Mouse (Mus musculus) kidney, adult 2 months (tissue): ENCODE results near the gene Drc3. TPM values are rescaled to one million over a fixed set of nuclear protein-coding genes. Genes with fewer than 3 reads are reported as not detected.

ENCODE experiments used
- DNase-seq: peaks from one replicate; pipeline ENCODE4 v3.0.0; 2021
- H3K27ac ChIP-seq: fragments of 200-500 bp; 2 replicates; pipeline ENCODE4 v1.5.1; 2012; ENCODE audit warnings: low read depth, low read length, control low read depth, inconsistent platforms; ENCODE audit not compliant: insufficient read depth
- H3K27me3 ChIP-seq: fragments of 200-500 bp; replicated peaks from 2 replicates; pipeline ENCODE4 v1.6.1; 2012; ENCODE audit warnings: mild to moderate bottlenecking, moderate library complexity, low read length, inconsistent platforms; ENCODE audit not compliant: control insufficient read depth, insufficient read depth
- H3K36me3 ChIP-seq: fragments of 200-500 bp; 2 replicates; pipeline ENCODE4 v1.6.1; 2012; ENCODE audit warnings: mild to moderate bottlenecking, moderate library complexity, low read length, inconsistent platforms; ENCODE audit not compliant: control insufficient read depth, insufficient read depth
- H3K4me1 ChIP-seq: fragments of 200-500 bp; 2 replicates; pipeline ENCODE4 v1.6.1; 2011; ENCODE audit warnings: low read length; ENCODE audit not compliant: control insufficient read depth, insufficient read depth
- H3K4me3 ChIP-seq: fragments of 200-500 bp; 2 replicates; pipeline ENCODE4 v1.5.1; 2011; ENCODE audit warnings: mild to moderate bottlenecking, low read depth, low read length, control low read depth; ENCODE audit not compliant: insufficient read depth
- CTCF ChIP-seq: fragments of 200-500 bp; conservative IDR thresholded peaks from 2 replicates; pipeline ENCODE4 v1.5.1; 2011; ENCODE audit warnings: low read depth, mild to moderate bottlenecking, control low read depth, low read length, moderate library complexity, mixed read lengths; ENCODE audit not compliant: insufficient read depth, insufficient read length
- POLR2A ChIP-seq: fragments of 200-500 bp; IDR thresholded peaks from one replicate; pipeline ENCODE4 v1.6.1; 2011; ENCODE audit warnings: low read depth, low read length, control low read depth
- WGBS: fragments of 180-500 bp; shearing (Covaris S2); methylation state at CpG from one replicate; pipeline ENCODE4 v1.1.7; 2018; 5-methylcytosine and 5-hydroxymethylcytosine counted together
- polyA plus RNA-seq: library from polyadenylated mRNA; depleted of rRNA; stranded (reverse); fragments of >200 nt; gene quantifications from 2 replicates; pipeline ENCODE4 v1.2.3, GENCODE M21; 2012

The Drc3 gene
- polyA plus RNA-seq, 1 experiment, result 2.6 TPM

- Histone ChIP-seq H3K27ac (no peak overlapping the region), H3K27me3 (no peaks in the 10 kb centered on the region), H3K4me3 (no peak overlapping the region), H3K4me1 (peaks cover 10% of the 10 kb centered on the region), H3K36me3 (no peaks in the 10 kb centered on the region)
- TF ChIP-seq CTCF, result no peak
- no peak for TF ChIP-seq POLR2A
- 76% methylated on average over 2 of the region's 2 CpGs for WGBS
- no peak for DNase-seq
Observed at GRCm38 (mm10) chr11:60335771-60336170, 17.4 kb upstream of the Drc3 start.

- TF ChIP-seq POLR2A, result no peak
- TF ChIP-seq CTCF, result peak; percentile 64
- Histone ChIP-seq H3K27ac (0 out of 2 replicates have a peak overlapping the region, but pooled peaks have one; percentile 7), H3K4me1 (peaks cover 10% of the 10 kb centered on the region), H3K27me3 (no peaks in the 10 kb centered on the region), H3K4me3 (no peak overlapping the region), H3K36me3 (no peaks in the 10 kb centered on the region)
- DNase-seq, result peak; percentile 53
- 88% methylated on average over 4 of the region's 4 CpGs for WGBS
Observed at GRCm38 (mm10) chr11:60338291-60338690, 14.8 kb upstream of the Drc3 start.

- DNase-seq, result peak; percentile 52
- H3K36me3 ChIP-seq, result no peaks in the 10 kb centered on the region
- H3K4me3 ChIP-seq, result no peak overlapping the region
- TF ChIP-seq POLR2A (no peak), CTCF (no peak)
- no peaks in the 10 kb centered on the region for H3K27me3 ChIP-seq
- H3K27ac ChIP-seq, result no peak overlapping the region
- peaks cover under 1% of the 10 kb centered on the region for H3K4me1 ChIP-seq
- 68% methylated on average over 12 of the region's 12 CpGs for WGBS
Observed at GRCm38 (mm10) chr11:60339361-60339760, 13.8 kb upstream of the Drc3 start.

GRCm38 (mm10) chr11:60345868-60346267, 7.3 kb upstream of the Drc3 start:
- Histone ChIP-seq H3K4me1 (peaks cover 19% of the 10 kb centered on the region), H3K27me3 (no peaks in the 10 kb centered on the region), H3K4me3 (no peak overlapping the region), H3K36me3 (no peaks in the 10 kb centered on the region), H3K27ac (no peak overlapping the region)
- no peak for DNase-seq
- 86% methylated on average over 4 of the region's 4 CpGs for WGBS
- TF ChIP-seq POLR2A (no peak), CTCF (no peak)

- TF ChIP-seq CTCF, result no peak
- TF ChIP-seq POLR2A, result no peak
- H3K36me3 ChIP-seq, result no peaks in the 10 kb centered on the region
- no peak overlapping the region for H3K4me3 ChIP-seq
- peaks cover 19% of the 10 kb centered on the region for H3K4me1 ChIP-seq
- no peaks in the 10 kb centered on the region for H3K27me3 ChIP-seq
- 4% methylated on average over 4 of the region's 4 CpGs for WGBS
- DNase-seq, result peak; percentile 91
- no peak overlapping the region for H3K27ac ChIP-seq
Observed at GRCm38 (mm10) chr11:60346537-60346936, 6.6 kb upstream of the Drc3 start.

GRCm38 (mm10) chr11:60351388-60351787, 1.7 kb upstream of the Drc3 start:
- DNase-seq, result peak; percentile 86

GRCm38 (mm10) chr11:60351925-60352371, 1.2 kb upstream of the Drc3 start:
- H3K4me1 ChIP-seq, result peaks cover 14% of the 10 kb centered on the region
- H3K4me3 ChIP-seq, result peak overlapping the region; percentile 76
- TF ChIP-seq CTCF (no peak), POLR2A (no peak)
- no peaks in the 10 kb centered on the region for H3K36me3 ChIP-seq
- peak overlapping the region; percentile 74 for H3K27ac ChIP-seq
- H3K27me3 ChIP-seq, result no peaks in the 10 kb centered on the region
- 7% methylated on average over 11 of the region's 11 CpGs for WGBS
- DNase-seq, result peak; percentile 42

More at GRCm38 (mm10) chr11:60351388-60351787, 1.7 kb upstream of the Drc3 start:
- Histone ChIP-seq H3K27me3 (no peaks in the 10 kb centered on the region), H3K4me1 (peaks cover 14% of the 10 kb centered on the region), H3K4me3 (peak overlapping the region; percentile 76), H3K36me3 (no peaks in the 10 kb centered on the region), H3K27ac (peak overlapping the region; percentile 74)
- no peak for TF ChIP-seq POLR2A
- 0 out of 2 replicates have a peak, but pooled peaks have one; percentile 12 for TF ChIP-seq CTCF
- 32% methylated on average over 2 of the region's 2 CpGs for WGBS
